Mouse (Mus musculus) skeletal muscle tissue, adult 2 months (tissue): ENCODE data around the gene Rab11fip2.

Experiments used
- DNase-seq: peaks from one replicate; pipeline ENCODE4 v3.0.0-alpha.2; 2012; ENCODE audit warnings: low read depth, low spot score

Rab11fip2 gene

GRCm38 (mm10) chr19:59860799-59861198 lies 82.7 kb downstream of the Rab11fip2 start:
- no peak for DNase-seq

GRCm38 (mm10) chr19:59853061-59853460 lies 90.4 kb downstream of the Rab11fip2 start:
- peak; percentile 7 for DNase-seq
